Mouse (Mus musculus) CH12.LX (cell line): ENCODE results near the gene Samd4. TPM values are rescaled to one million over a fixed set of nuclear protein-coding genes. Genes with fewer than 3 reads are reported as not detected.

ENCODE experiments used
- DNase-seq: peaks from one replicate; pipeline ENCODE4 v3.0.0-alpha.2; 2013; ENCODE audit errors: extremely low read depth
- H3K27ac ChIP-seq: 2 replicates; pipeline ENCODE4 v1.5.1; 2012; ENCODE audit warnings: low read depth, mild to moderate bottlenecking, control low read depth, moderate library complexity; ENCODE audit not compliant: insufficient read depth
- H3K27me3 ChIP-seq: replicated peaks from 2 replicates; pipeline ENCODE3; 2012; ENCODE audit warnings: inconsistent platforms
- H3K36me3 ChIP-seq, 2 experiments: replicated peaks in 1 of 2; 2 replicates each; pipeline versions ENCODE3 to v1.6.1; 2012; ENCODE audit warnings: inconsistent platforms in 1 of 2, low read length in 1 of 2, mild to moderate bottlenecking in 1 of 2, mixed read lengths in 1 of 2, moderate library complexity in 1 of 2; ENCODE audit not compliant: control insufficient read depth in 1 of 2, insufficient read depth in 1 of 2
- H3K4me1 ChIP-seq, 2 experiments: 2 replicates each; pipeline ENCODE4 v1.6.1; 2012; ENCODE audit warnings: inconsistent platforms in 1 of 2, moderate library complexity in 1 of 2; ENCODE audit not compliant: insufficient read depth in 2 of 2, control insufficient read depth in 1 of 2
- H3K4me2 ChIP-seq: 2 replicates; pipeline ENCODE4 v1.6.1; 2012; ENCODE audit warnings: low read depth, mild to moderate bottlenecking, control low read depth; ENCODE audit not compliant: poor library complexity, insufficient read depth, severe bottlenecking
- H3K4me3 ChIP-seq, 3 experiments: fragments of 150-350 bp in 1 of 3; sonication (generic) in 1 of 3; replicated peaks in 1 of 3; 2 replicates each; pipeline versions ENCODE3 to v1.5.1; 2011 to 2012; ENCODE audit warnings: low read depth in 2 of 3, low read length in 2 of 3, mild to moderate bottlenecking in 2 of 3, moderate library complexity in 2 of 3, control low read depth in 1 of 3, improper control_type of control experiment in 1 of 3, inconsistent platforms in 1 of 3, mixed read lengths in 1 of 3; ENCODE audit not compliant: poor library complexity in 1 of 3
- H3K79me2 ChIP-seq: replicated peaks from 2 replicates; pipeline ENCODE4 v1.6.1; 2012; ENCODE audit warnings: mild to moderate bottlenecking, moderate library complexity; ENCODE audit not compliant: control insufficient read depth, poor library complexity, insufficient read depth, severe bottlenecking; ENCODE audit errors: extremely low read depth
- H3K9ac ChIP-seq: 2 replicates; pipeline ENCODE4 v1.6.1; 2012; ENCODE audit warnings: low read depth, mild to moderate bottlenecking, control low read depth, moderate library complexity; ENCODE audit not compliant: insufficient read depth
- H3K9me3 ChIP-seq: replicated peaks from 2 replicates; pipeline ENCODE3; 2012; ENCODE audit warnings: low read length, inconsistent platforms, mixed read lengths
- BHLHE40 ChIP-seq: IDR thresholded peaks from 2 replicates; pipeline ENCODE4 v1.6.1; 2011; ENCODE audit warnings: mild to moderate bottlenecking, low read depth, low read length, improper control_type of control experiment
- CHD2 ChIP-seq: IDR thresholded peaks from 2 replicates; pipeline ENCODE4 v1.6.1; 2011; ENCODE audit warnings: low read length, improper control_type of control experiment
- ETS1 ChIP-seq: conservative IDR thresholded peaks from 2 replicates; pipeline ENCODE4 v1.6.1; 2012; ENCODE audit warnings: low read depth, mild to moderate bottlenecking, inconsistent platforms, low read length, improper control_type of control experiment, moderate library complexity
- IRF4 ChIP-seq: IDR thresholded peaks from 2 replicates; pipeline ENCODE4 v1.6.1; 2014; ENCODE audit warnings: low read depth, mild to moderate bottlenecking, inconsistent platforms, low read length, improper control_type of control experiment
- JUND ChIP-seq: conservative IDR thresholded peaks from 2 replicates; pipeline ENCODE4 v1.6.1; 2011; ENCODE audit warnings: low read depth, low read length, improper control_type of control experiment
- KAT2A ChIP-seq: IDR thresholded peaks from 2 replicates; pipeline ENCODE4 v1.6.1; 2012; ENCODE audit warnings: low read length, improper control_type of control experiment, inconsistent platforms; ENCODE audit not compliant: insufficient replicate concordance
- MAX ChIP-seq: IDR thresholded peaks from 2 replicates; pipeline ENCODE4 v1.6.1; 2011; ENCODE audit warnings: low read length, improper control_type of control experiment
- MYC ChIP-seq: IDR thresholded peaks from 2 replicates; pipeline ENCODE4 v1.6.1; 2011; ENCODE audit warnings: low read depth, mild to moderate bottlenecking, improper control_type of control experiment, low read length
- NELFE ChIP-seq: IDR thresholded peaks from 2 replicates; pipeline ENCODE4 v1.6.1; 2011; ENCODE audit warnings: low read depth, low read length, improper control_type of control experiment
- NRF1 ChIP-seq: IDR thresholded peaks from 2 replicates; pipeline ENCODE4 v1.6.1; 2014; ENCODE audit warnings: low read depth, mild to moderate bottlenecking, inconsistent platforms, low read length, improper control_type of control experiment, moderate library complexity
- PAX5 ChIP-seq: IDR thresholded peaks from 2 replicates; pipeline ENCODE4 v1.6.1; 2012; ENCODE audit warnings: low read length, inconsistent platforms, mixed read lengths
- POLR2A ChIP-seq: IDR thresholded peaks from 2 replicates; pipeline ENCODE4 v1.6.1; 2011; ENCODE audit warnings: low read depth, mild to moderate bottlenecking, improper control_type of control experiment, low read length
- POLR2AphosphoS2 ChIP-seq: IDR thresholded peaks from 2 replicates; pipeline ENCODE4 v1.6.1; 2011; ENCODE audit warnings: low read depth, low read length, improper control_type of control experiment
- SMC3 ChIP-seq: IDR thresholded peaks from 2 replicates; pipeline ENCODE4 v1.6.1; 2011; ENCODE audit warnings: low read depth, low read length, improper control_type of control experiment
- UBTF ChIP-seq: IDR thresholded peaks from 2 replicates; pipeline ENCODE4 v1.6.1; 2012; ENCODE audit warnings: low read depth, mild to moderate bottlenecking, inconsistent platforms, low read length, improper control_type of control experiment, moderate library complexity
- USF1 ChIP-seq: IDR thresholded peaks from 2 replicates; pipeline ENCODE4 v1.6.1; 2014; ENCODE audit warnings: low read depth, mild to moderate bottlenecking, inconsistent platforms, low read length, improper control_type of control experiment
- USF2 ChIP-seq: conservative IDR thresholded peaks from 2 replicates; pipeline ENCODE4 v1.6.1; 2011; ENCODE audit warnings: low read depth, low read length, improper control_type of control experiment
- ZKSCAN1 ChIP-seq: IDR thresholded peaks from 2 replicates; pipeline ENCODE4 v1.6.1; 2012; ENCODE audit warnings: low read depth, inconsistent platforms, low read length, improper control_type of control experiment, borderline replicate concordance
- ZNF384 ChIP-seq: IDR thresholded peaks from 2 replicates; pipeline ENCODE4 v1.6.1; 2012; ENCODE audit warnings: low read depth, low read length, improper control_type of control experiment, inconsistent platforms
- dilution Hi-C: fragments of 300-500 bp; cut with MboI; formaldehyde crosslinking; loops from 2 replicates; pipeline ENCODE4 v1.14.3; 2020; ENCODE audit warnings: low sequenced_read_pairs; ENCODE audit not compliant: extremely low pct_unique_long_range_greater_than_20kb, extremely low pct_ligation_motif_present
- in situ Hi-C: fragments of 300-500 bp; cut with MboI; formaldehyde crosslinking; loops from 3 replicates; pipeline ENCODE4 v1.14.3; 2019; ENCODE audit warnings: low sequenced_read_pairs, low pct_ligation_motif_present, low pct_unique_long_range_greater_than_20kb, mixed read lengths
- polyA plus RNA-seq: library from polyadenylated mRNA; unstranded; fragments of >175 nt; gene quantifications from 2 replicates; pipeline ENCODE4 v1.2.1, GENCODE M21; 2012; ENCODE audit warnings: low read depth; ENCODE audit not compliant: insufficient read length
- total RNA-seq, 2 experiments: library from RNA; depleted of rRNA; stranded (reverse); fragments of 300-350 nt in 1 of 2; fragments of >200 nt in 1 of 2; gene quantifications; 2 replicates each; pipeline ENCODE4 v1.2.3; 2012 to 2014

The Samd4 gene
- total and polyA plus RNA-seq, 3 experiments: 0.64 to 4.6 (median 1.5) TPM

DNA sequence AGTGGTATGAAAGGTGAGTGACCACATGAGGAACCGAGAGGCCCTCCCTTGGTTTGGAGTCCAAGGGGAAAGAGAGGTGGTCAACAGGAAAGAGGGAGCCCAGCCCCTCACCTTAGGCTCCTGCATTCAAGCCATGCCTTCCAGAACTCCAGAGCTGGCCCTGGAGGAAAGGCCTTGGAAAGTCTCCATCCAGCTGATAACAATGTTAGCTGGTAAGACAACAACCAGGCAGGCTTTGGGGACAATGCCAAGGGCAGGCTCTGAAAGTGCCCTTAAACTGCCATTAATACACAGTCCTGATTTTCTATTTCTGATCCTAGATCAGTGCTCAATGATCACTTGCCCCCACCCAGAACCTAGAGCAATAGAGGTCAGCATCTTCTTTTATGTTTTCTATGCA is 170.4 kb downstream of the Samd4 start:
- H3K4me1 ChIP-seq: peaks cover 0 to 8% of the 10 kb centered on the region in 2 experiments; a peak in 1 of 4 replicates
- H3K79me2 ChIP-seq: no peaks in the 10 kb centered on the region
- H3K4me3 ChIP-seq: no peak overlapping the region
- H3K9me3 ChIP-seq: no peaks in the 10 kb centered on the region
- dilution Hi-C loops: no loop called here
- no peak for TF ChIP-seq POLR2A
- TF ChIP-seq JUND: no peak
- no peak for TF ChIP-seq CHD2
- TF ChIP-seq NRF1: no peak
- TF ChIP-seq NELFE: no peak
- no peak for TF ChIP-seq IRF4
- no peak for TF ChIP-seq USF1
- TF ChIP-seq BHLHE40: no peak
- no peak for TF ChIP-seq UBTF
- TF ChIP-seq PAX5: no peak
- TF ChIP-seq ZKSCAN1: no peak
- TF ChIP-seq SMC3: no peak
- TF ChIP-seq MAX: no peak
- no peak for TF ChIP-seq ETS1
- H3K36me3 ChIP-seq: no peaks in the 10 kb centered on the region
- no peak for DNase-seq
- H3K27me3 ChIP-seq: peaks cover 3% of the 10 kb centered on the region
- no peak overlapping the region for H3K27ac ChIP-seq
- in situ Hi-C loops: no loop called here
- no peak overlapping the region for H3K4me2 ChIP-seq
- no peak overlapping the region for H3K9ac ChIP-seq

DNA sequence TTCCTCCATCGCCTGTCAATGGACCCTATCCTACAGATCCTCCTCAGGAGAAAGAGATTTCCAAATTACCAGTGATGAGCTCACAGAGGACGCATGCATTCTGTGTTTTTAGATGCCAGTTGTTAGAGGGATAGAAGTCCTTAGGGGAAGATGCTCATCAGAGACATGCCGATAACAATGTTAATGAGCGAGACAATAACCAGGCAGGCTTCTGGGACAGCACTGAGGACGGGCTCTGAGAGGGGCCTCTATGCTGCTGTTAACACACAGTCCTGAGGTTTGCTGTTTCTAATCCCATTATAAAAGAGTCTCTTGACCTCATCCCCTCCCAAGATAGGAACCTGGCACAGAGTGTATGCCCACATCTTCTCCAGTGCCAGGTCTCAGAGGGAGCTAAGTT is 171.2 kb downstream of the Samd4 start:
- dilution Hi-C loops: no loop called here
- no peak overlapping the region for H3K27ac ChIP-seq
- H3K79me2 ChIP-seq: no peaks in the 10 kb centered on the region
- no peaks in the 10 kb centered on the region for H3K36me3 ChIP-seq
- DNase-seq: no peak
- H3K27me3 ChIP-seq: peaks cover 3% of the 10 kb centered on the region
- H3K4me1 ChIP-seq: peaks cover 0 to 8% of the 10 kb centered on the region in 2 experiments; a peak in 1 of 4 replicates
- no peak overlapping the region for H3K4me2 ChIP-seq
- no peak overlapping the region for H3K9ac ChIP-seq
- no peak overlapping the region for H3K4me3 ChIP-seq
- no peaks in the 10 kb centered on the region for H3K9me3 ChIP-seq
- TF ChIP-seq KAT2A (no peak), ZNF384 (no peak), POLR2AphosphoS2 (no peak), CHD2 (no peak), USF2 (no peak), MYC (no peak), MAX (no peak), IRF4 (no peak)
- in situ Hi-C loops: no loop called here
